Mouse (Mus musculus) brain, embryonic 18.5 days (tissue): ENCODE measurements around the gene Unc5c.

Experiments
- DNase-seq: peaks from one replicate; pipeline ENCODE4 v3.0.0-alpha.2; 2012; ENCODE audit warnings: low read depth, low spot score

Gene Unc5c

DNA sequence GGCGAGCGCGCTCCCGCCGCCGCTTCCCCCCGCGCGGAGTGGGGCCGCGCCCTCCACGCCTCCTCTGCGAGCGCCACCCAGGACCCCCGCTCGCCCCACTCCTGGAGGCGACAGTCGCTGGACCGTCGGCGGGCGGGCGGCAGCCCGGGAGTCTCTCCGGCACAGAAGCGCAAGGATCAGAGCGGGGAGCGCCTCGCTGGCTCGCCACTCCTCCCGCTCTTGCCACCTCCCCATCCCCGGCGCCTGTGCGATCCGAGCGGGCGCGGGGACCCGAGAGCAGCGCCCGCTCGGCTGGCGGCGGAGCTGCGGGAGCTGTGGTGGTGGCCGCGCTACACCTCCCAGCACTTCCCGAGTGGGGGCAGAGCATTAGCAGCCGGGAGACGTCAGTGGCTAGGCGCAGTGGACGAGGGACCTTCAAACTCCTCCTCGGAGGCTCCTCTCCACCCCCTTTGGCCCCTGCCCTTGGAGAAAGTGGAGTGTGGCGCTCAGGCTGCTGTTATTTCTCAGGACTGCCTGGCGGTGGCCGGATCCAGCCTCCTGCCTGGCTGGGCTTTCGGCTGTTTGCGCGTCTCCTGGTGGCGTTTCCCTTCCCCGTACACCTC lies at the start of gene Unc5c:
Unc5c (plus strand) TSS at position 113 of the 602 bp plus-strand sequence.
- no peak for DNase-seq

DNA sequence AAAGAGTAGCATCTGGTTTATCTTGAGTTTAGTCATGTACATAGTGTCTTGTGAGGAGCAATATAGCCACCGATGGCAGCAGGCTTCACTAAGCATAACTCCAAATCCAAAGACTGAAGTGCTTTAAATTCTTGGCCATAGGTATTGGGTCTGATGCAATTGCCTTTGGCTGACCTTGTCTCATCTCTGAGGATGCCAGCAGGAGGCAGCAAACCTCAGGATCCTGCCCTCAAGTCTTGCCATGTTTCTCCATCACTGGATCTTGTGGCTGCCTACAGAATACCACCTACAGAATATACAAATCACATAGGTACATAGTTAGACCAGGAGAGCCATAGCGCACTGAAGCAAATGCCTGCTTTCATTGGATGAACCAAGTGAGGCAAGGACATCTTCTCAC lies 7.5 kb upstream of the Unc5c start:
- no peak for DNase-seq

DNA sequence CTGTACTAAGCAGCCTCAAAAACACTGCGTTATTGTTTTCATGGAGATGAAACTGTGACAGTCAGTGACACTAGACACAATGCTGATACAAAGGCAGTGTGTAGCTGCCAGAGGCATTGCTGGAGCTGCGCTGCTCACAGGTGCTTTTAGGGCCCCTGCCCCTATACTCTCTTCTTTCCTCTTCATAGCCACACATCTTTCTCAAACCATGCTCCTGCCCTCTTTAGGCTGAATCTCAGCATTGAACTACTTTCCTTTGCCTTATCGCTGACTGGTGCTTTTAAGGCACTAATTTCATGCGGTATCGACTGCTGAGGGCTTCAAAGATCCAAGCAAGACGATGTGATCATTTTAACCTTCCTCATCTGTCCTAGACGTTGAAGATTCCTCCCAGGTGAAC lies 2.5 kb upstream of the Unc5c start:
- no peak for DNase-seq

DNA sequence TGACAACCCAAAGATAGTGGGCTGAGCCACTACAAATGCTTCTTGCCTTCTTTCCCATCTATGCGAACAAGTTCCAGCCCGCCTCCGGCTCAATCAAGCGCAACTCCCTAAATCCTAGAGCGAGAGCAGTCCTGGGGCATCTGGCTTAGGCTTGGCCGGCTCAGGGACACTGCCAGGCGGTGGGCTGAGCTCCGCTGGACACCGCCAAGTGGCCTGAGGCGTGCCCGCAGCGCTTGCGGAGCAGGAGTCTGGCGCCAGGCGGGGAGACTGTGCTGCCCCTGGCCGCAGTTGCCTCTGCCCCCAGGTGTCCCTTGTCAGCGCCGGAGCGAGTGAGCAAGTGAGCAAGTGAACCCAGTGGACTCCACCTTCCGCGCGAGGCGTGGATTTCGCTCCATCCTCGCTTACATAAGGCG lies 319 bp upstream of the Unc5c start:
- DNase-seq = no peak

DNA sequence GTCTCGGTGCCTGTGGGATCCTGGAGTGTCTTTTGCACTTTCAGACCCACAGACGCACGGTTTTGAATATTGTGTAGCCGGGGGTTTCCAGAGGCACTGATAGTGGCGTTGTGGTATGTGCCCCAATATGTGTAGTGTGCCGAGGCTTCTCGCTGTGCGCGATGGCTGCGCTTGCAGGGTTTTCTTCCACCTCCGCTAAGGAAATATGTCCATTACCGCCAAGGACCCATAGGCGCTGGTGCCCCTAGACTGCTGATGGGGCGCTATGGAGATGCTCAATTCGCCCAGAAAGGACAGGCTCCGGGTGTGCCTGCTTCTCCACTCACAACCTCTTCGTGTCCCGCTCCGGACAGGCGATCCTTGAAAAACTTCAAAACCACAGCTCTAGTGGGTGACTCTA lies 1.0 kb downstream of the Unc5c start:
- DNase-seq = no peak

DNA sequence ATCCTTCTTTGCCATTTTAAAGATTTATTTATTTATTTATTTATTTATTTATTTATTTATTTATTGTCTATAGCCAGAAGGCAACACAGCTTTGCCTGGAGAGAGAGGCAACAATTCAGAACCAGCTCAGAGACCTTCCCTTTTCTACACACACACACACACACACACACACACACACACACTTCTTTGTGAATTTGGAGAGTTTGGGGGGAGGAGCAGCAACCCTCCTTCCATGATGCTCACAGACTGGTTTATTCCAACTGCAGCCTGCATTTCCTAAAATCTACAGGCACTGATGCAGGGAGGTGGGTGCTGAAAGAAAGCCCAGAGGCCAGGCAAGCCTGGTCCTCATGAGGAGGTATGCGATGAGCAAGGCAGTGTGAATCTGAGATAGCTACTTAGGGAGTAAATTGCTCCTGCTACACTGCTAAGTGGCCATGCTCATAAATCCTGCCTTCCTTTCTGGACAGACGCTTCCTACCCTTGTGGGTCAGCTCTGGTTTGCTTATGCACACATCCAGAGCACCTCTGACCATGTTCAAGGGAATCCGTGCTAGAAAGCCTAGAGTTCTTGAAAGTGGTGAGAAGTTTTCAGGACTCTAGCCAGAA lies 1.8 kb downstream of the Unc5c start:
- DNase-seq = no peak

DNA sequence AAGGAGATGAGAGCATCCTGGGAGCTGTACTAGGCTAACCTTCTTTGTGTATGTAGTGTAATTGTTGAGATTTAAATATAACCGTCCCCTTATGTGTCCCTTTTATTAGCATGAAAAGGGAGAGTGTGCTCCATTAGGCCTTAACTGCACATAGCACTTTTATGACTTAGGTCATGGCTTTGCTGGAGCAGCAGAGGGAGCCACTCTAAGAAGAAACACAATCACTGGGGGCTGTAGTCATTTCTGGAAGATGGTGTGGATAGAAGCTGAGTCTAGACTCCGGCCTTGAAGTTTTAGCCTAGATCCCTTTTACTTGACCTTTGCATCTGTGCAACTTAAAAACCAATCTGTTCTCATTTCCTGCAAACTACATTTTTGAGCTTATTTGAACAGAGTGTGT lies 4.3 kb downstream of the Unc5c start:
- no peak for DNase-seq

DNA sequence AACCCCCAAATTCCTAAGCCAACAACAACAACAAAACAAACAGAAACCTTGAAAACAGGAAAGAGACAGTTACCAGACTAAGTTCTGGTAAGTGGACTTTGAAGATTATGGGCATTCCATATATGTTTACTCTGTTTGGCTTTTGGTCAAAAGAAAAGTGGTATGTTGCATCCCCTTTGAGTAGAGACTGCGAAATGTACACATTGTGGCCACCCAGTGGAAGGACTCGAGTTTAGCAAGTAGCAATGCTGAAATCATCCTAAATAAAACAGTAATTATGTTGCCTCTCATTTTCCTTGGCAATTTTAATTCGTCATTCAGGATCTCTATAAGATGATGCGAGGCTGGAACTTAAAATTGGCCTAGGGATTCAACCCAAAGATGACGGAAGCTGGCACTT lies 8.2 kb downstream of the Unc5c start:
- no peak for DNase-seq

DNA sequence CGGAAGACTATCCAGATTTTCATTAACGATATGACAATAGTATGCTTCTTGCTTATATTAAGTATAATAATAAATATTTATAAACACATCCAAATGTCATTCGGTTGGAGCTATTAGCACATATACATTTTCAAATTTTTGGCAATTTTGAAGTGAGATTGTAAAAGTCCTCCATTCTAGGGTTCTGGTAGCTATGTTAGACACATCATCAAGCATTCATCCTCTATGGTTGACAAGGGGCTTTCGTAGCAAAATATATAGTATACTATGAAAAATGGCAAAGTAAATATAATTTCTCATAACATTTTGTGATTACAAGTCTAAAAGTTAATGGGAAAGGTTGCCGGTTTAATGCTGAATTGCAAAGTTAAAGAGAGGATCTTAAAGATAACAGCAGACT lies 10.4 kb downstream of the Unc5c start:
- no peak for DNase-seq

DNA sequence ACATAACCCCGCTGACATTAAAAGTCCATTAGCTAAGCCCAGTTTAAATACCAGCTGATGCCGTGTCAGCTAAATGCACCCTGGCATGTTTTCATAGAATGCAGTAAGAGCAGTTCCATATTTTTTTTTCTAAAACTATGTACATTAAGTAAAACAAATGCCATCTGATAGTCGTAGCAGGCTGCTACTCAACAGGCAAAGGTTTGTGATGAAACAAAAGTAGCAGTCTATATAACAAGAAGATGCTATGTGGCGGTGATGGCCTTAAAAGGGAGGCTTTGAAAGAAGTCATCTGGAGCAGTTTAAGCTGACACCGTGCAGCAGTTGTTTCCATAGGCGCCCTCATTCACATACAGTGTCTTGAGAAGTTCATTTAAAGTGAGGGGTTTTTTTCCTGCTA lies 10.9 kb downstream of the Unc5c start:
- DNase-seq = no peak

DNA sequence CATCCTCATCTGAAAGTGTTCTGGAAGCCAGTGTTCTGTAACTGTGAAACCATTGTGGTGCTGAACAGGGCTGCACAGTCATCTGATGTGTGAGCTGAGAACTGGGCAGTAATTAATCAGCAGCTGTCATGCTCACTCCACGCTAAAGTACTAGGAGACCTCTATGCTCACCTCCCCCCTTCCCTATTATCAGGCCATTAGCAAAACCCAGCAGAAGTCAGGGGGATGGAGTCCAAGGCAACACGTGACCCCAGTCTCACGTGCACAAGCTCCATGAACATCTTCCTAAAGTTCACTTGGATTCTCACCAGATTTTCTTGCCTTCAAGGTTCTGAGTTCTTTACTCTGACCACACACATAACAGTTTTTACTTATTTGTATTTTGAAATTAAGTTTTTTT lies 11.7 kb downstream of the Unc5c start:
- DNase-seq = no peak

DNA sequence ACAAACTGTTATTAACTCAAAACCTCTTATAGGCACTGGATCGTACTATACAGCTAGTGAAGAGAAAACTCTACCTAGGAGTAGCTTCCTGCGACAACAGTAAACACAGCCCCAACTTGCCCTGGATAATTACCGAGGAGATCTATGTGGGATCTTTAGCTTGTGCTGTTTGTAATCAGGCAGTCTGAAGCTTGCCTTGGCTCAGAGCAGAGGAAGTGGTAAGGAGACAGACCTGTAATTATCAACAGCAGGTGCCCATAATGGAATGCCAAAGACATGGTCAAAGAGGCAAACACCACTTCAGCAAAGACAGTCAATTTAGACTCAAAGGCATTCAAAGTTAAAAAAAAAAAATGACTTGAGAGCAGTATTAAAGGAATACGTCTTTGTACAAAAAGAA lies 17.4 kb downstream of the Unc5c start:
- no peak for DNase-seq

DNA sequence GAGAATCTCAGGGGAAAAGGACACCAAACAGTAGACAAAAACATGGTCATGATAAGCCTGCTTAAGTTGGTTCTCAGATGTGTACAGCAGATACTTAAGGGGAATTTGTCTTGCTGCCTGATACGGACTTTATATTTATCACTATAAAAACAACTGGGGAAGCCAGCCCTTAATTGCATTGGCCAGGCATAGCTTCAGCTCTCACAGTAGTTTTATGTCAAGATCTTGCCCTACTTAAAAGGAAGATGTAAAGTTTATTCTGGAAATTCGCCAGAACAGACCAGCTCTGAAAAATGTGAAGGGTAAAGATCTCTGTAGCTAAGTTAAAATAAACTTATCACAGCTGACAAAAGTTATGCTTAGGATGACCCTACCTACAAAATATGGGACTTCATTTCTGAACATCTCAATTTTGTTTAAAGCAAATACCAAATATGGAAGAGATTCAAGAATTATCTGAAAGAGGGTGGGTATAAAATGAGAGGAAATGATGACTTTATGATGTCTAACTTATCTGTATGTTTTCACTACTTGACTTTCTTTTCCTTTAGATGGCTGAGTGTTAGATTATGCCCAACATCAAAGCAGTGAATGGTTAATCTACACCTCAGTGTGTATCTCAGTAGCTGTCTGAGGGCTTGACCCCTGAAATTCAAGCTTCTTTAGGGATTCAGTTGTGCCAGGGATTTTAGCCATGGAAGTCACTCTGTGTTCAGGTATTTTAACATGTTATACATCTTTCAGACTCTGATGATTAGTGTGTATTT lies 18.8 kb downstream of the Unc5c start:
- no peak for DNase-seq

DNA sequence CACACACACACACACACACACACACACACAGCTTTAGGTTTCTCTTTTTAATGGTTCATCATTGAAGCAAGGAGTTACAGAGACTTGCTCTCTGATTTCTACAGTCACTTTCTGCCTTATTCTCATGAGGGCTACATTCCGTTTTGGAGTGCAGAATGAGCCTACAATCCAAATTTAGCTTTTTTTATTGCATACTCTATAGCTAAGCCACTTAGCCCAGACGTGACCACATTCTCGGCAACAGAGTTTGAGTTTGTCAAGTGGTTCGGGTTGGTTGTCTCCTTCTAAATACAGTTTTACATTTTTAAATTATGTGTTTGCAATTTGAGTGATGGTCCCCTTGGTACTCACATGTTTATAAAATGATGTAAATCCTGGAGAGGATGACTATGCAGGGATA lies 20.2 kb downstream of the Unc5c start:
- no peak for DNase-seq

DNA sequence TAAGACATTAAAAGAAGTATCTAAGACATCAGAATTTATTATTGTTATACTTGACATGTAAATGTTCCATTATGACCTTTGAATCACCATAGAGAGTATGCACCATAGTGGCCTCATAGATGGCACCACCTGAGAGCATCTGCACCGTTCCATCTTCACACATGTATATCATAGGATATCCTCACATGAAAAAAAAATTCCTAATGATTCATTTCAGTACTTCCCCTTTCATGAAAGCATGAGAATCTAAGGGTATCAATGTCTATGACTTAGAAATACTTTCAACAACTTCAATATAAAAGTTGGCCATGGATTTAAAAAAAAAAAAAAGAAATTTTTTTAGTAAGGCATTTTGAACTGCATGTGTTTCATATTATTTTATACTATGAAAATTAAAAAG lies 25.6 kb downstream of the Unc5c start:
- no peak for DNase-seq

DNA sequence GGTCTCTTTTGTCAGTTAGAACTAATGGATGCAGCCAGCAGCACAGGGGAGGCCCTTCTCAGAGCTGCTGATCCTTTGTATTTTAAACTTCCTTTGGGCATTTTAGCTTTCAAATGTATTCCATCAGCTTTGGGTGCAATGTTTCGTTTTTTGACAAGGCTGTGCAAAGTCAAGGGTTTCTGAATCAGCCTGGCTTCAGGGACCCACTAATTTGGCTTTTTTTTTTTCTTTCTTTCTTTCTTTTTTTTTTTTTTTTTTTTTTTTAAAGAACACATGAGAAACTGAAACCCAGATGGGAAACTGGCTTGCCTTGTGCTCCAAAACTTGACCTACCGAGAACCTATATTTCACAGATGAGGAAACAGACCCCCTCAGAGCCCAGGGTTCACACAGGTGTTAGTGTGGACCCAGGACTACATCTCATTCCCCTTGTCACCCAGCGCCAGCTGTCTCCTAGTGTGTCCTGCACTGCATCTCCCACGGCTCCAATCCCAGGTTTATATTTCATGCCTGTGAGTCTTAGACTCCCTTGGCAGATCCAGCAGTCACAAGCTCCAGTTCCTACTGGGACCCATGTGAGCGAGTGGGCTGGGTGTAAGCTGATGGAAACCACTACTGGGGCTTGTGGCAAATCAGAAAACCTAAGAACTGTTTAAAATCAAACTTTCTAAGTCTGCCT lies 26.4 kb downstream of the Unc5c start:
- no peak for DNase-seq

DNA sequence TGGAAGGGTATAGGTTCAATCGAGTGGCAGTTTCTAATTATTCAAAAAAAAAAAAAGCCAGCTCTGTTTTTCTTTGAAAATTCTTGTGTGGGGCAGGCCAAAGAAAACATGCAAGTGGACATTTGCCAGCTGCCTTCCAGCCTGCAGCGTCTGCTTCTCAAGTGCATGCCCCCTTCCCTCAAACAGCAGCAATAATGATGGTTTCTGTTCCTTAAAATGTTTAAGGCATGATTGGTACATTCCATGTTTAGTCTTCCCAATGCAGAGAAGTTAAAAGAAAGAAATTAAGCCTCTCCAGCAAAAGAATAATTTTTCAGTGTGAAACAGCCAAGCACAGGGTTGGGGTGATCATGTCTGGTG lies 26.9 kb downstream of the Unc5c start:
- DNase-seq = no peak

DNA sequence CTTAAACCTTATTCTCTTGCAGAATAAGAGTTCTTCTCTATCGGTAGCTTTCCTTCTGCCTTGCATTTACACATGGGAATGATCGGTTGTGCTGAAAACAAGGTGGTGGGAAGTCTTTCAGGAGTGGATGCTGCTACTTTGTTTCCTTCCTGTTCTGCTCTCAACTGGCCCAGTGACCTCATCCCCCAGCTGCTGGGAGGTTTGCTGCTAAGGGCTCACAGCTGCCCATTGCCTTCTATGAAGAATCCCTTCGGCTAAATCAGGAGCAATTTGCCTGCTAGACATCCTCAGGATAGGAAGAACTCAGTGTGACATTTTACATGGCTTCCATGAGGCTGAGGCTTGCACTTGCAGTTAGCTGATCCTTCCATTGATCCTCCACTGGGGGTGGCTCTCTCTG lies 28.0 kb downstream of the Unc5c start:
- no peak for DNase-seq

DNA sequence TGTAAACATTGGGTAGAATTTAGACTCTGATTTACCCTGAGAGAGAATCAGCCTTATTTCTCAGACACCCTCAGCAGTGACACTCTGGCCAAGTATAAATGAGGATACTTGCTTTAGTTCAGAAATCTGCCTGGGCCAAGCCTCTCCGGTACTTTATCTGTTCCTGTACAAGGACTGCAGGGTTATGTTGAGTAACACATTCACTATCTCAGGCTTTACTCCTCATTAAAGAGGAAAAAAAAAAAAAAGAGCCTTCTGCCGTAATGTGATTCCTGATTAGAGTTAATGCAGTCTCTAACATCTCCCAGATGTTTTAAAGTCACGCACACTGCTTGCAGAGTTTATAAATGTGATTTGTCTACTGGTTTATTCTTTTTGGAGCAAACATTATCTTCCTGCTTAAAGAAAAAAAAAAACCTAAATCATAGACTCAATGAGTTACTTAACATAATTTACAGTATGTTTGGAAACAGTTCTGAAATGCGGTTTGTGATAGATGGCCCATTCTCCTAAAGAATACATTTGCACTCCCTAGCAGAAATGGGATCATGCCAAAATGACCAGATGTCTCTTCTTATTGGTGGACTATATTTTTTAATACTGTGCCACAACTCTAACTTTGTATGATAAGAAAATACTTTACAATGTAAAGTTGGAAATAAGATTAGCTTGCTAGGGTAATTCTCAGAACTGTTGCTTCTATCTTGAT lies 33.5 kb downstream of the Unc5c start:
- DNase-seq = no peak

DNA sequence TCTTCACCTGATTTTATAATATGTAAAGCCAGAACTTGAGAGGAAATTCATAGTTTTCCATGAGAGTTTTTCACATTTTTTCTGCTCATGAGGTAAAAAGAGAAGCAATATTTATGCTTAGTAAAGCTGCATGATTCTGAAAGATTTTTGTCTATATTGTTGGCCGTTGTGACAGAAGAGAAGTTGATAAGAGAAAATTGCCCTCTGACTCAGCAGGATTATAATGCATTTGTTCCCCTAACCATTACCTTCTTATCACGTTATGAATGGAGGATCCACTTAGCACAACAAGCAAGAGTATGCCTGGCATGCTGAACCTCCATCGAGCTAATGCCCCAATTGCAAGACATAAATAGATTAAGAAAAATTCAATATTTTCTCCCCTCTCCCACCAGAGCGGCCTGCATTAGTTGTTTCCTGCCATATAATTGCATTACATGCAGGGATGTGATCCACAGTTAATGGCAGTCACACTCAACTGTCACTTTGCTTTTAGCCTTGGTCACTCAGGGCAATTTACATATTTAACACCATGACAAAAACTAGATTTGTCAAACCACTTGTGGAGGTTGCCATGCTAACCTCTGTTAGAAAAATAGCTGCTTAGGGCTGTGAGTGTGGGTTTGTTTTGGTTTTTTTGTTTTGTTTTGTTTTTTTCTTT lies 37.0 kb downstream of the Unc5c start:
- DNase-seq = no peak

DNA sequence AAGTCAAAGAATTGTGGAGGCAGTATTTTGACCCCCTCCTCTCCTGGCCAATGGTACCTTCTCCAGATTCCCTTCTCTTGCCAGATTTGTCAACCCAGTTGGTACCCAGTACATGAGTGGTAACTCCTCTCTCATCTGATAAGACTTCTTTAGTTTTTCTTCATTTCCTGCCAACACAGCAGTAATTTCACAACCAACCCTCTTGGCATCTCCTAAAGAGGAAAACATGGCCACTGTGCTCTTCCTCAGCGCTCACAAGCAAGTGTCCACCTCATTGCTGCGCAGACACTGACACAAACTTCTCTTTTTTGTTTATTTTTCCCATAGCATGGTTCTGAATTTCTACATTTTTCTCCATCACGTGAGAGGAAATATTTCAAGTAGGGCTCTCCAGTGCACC lies 38.3 kb downstream of the Unc5c start:
- DNase-seq = no peak

DNA sequence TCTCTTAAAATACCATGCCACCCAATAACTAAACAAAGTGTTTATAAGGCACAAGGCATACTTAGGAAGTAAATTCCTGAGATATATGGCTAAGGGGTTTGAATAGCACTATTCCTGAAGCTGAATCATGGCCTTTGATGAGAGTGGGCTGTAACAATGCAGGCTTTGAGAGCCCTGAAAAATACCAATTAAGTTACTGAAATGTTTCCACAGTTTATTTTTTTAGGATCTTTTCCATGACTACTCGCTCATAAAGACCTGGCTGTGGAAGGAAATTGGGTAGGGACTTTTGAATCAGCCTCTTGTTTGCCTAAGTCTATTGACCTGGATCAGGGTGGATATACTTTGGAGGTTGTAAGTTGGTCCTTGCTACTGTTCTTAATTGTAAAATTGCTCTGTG lies 44.8 kb downstream of the Unc5c start:
- no peak for DNase-seq
